Mouse (Mus musculus): ENCODE measurements around the gene Fance.
"Not testable (repeated sequence)": the region's sequence is repeated elsewhere in the genome, so short reads cannot be mapped to it uniquely, and the experiment has no call there.

Gene Fance

DNA sequence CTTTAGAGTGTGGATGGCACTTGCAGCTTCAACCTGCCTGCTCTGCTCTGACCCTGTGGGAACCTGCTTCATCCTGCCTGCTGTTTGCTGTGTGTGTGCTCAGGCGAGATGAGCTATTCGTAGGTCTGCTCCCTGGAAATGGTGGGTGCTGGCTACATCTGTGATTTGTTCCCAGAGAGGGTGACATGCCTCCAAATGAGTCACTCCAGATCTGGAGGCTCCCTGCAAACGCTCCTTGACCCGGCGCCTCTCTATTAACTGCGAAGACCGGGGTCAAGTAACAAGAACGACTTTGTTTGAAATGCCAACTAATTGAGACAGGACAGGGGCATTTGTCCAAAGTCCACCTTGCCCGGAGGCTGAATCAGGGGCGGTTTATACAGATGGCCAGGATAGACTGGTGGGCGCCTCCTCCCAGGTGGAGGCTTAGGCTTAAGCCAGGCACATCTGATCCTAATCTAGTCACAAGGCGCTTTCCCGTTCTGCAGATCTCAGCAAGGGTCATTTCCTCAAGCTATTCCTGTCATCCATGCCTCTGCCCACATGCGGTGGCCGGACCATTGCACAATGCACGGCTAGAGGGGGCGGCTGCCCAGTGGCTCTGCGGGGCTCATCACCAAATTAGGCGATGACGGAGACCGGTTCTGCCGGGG lies 14.5 kb downstream of the Fance start:
- peak; percentile 82 for DNase-seq (ENCODE audit: low spot score)

- peak; percentile 97 for DNase-seq (ENCODE audit: low spot score)
Observed at GRCm38 (mm10) chr17:28328366-28328928, 15.1 kb downstream of the Fance start, which contains the start of gene Rpl10a. TSS of gene Rpl10a (plus strand) at chr17:28328471.

GRCm38 (mm10) chr17:28328946-28329345 lies 15.6 kb downstream of the Fance start:
- no peak for DNase-seq (ENCODE audit: low spot score)

GRCm38 (mm10) chr17:28329503-28330231 lies 16.3 kb downstream of the Fance start:
- no peak for DNase-seq (ENCODE audit: low spot score)

DNA sequence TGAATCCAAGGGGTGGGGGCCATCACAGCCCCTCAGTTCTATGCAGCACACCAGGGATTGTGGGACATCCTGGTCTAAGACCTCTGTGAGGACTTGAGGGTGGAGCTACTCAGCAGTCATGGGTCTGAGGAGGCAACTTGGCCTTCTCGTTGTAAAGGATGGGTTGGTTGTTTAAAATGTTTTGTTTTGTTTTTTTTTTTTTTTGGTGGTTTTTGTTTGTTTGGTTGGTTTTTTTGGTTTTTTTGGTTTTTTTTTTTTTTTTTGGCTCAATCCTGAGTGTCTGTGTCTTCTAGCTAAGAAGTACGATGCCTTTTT lies 16.9 kb downstream of the Fance start:
- no peak for DNase-seq (ENCODE audit: low spot score)

DNA sequence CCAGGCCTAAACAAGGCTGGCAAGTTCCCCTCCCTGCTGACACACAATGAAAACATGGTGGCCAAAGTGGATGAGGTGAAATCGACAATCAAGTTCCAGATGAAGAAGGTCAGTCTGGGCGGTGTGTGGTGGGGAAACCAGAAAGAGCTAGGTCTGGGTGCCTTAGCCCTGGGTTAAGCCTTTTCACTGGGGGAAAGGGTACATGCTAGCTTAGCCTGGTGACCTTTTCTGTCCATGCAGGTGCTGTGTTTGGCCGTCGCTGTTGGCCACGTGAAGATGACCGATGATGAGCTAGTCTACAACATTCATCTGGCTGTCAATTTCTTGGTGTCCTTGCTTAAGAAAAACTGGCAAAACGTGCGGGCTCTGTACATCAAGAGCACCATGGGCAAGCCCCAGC lies 17.3 kb downstream of the Fance start:
- DNase-seq (ENCODE audit: low spot score): not testable (repeated sequence)

DNA sequence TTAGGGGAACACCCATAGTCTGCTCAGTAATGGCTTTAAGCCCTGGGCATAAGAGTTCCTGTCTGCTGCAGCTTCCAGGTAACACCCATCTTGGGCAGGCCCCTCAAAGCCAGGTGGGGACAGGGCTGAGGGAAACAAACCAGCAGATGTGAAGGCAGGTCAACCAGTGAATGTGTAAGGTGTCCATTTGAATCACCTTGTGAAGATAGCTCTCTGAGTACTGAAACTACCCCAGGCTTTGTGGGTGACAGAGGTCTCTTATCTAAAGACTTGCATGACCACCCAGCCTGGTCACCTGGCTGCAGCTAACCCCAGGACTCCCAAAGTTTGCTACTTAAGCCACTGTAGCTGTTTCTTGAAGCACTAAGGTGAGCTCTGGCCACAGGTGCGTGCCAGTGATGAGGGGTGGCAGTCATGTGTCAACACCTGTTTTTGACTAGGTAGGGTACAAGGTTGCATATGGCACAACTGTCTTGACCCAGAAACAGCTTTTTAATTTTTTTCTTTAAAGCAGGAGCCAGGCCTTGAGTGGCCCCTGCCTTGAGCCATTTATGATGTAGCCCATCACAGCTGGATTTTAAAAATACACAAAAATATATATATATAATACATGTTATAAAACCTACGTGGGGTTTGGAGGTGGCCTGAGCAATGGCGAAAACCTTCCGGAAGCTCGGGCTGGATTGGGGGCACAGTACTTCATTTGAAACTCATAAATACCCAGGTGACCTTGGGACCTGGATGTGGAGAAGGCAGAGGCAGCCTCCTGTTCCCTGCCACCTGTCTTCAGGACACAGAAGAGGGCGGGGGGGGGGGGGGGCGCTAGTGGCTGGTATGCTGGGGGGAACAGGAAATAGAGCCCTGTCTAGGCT lies 18.2 kb downstream of the Fance start:
- DNase-seq (ENCODE audit: low spot score): peak; percentile 44

GRCm38 (mm10) chr17:28332113-28332914 lies 19.0 kb downstream of the Fance start:
- DNase-seq (ENCODE audit: low spot score): peak; percentile 25

DNA sequence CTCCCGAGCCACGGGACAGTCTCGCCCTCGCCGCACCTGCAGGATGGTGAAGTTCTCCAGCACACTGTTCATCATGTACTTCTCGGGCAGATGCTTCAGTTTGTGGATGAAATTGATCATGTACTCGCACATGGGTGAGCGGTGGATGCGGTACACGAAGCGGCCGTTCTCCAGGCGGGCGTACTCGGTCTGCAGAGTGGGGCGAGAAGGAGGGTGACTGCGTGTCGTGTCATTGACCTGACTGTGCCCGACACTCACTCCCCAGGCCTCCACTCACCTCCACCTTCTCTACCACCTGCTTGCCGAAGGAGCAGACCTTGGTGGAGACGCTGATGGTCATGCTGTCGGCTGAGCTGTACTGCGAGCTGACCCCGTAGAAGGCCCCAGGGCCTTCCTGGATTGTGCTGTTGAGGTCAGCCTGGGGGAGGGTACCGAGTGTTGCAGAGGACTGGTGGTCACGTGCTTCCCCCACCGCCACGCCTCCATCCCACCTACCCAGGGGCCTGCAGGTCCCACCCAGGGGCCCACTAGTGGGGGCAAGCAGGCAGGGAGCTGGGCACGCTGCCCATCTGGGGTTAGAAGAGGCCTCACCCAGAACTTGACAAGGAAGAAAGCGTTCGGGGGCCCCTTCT lies 19.7 kb downstream of the Fance start:
- DNase-seq (ENCODE audit: low spot score): peak; percentile 58

DNA sequence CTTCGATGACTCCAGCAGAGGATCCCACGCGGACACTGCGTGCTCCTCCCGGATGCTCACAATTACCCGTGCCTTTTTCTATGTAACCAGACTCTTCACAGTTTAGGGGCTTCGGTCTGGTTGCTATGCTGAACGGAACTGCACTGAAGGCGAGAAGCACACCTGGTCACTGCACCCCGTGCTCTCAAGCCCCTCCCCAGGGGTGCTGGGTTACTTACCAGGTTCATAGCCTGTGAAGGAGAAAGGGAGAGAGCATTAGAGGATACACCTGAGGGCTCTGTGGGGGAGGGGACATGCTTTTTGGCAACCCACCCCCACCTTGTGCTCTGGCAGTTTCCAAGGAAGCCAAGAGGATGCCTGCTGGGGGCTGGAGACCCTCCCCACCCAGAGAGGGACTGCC lies 21.9 kb downstream of the Fance start:
- DNase-seq (ENCODE audit: low spot score): no peak

GRCm38 (mm10) chr17:28337547-28337946 lies 24.2 kb downstream of the Fance start:
- DNase-seq (ENCODE audit: low spot score): no peak

GRCm38 (mm10) chr17:28340578-28340977 lies 27.3 kb downstream of the Fance start:
- DNase-seq (ENCODE audit: low spot score): no peak

- DNase-seq (ENCODE audit: low spot score): peak; percentile 87
Observed at GRCm38 (mm10) chr17:28341091-28341490, 27.8 kb downstream of the Fance start.

DNA sequence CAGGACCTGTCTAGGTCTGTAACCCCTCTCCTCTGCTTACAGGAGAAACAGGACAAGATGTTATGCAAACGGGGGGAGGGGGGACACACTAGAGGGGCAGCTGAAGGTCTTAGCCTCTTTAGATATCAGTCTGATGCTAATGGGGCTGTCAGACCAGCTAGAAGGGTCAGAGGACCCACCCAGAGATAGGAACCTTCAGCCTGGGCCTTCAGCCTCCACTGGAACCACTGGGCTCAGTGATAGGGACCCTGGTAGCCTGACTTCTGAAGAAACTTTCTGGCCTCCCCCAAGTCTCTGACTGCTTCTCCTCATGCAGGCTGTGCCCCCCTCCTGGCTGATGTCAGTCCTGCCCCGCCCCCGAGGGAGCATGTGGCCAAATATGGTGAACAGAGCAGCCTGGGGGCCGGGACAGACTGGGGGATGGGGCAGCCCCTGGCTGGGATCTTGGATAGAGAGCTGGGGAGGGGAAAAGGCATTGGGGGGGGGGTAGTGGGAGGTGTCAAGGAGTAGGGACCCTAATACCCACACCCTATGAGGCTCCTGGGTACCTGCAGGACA lies 30.8 kb downstream of the Fance start:
- DNase-seq (ENCODE audit: low spot score): peak; percentile 35

GRCm38 (mm10) chr17:28344670-28345069 lies 31.4 kb downstream of the Fance start:
- no peak for DNase-seq (ENCODE audit: low spot score)

- DNase-seq (ENCODE audit: low spot score): no peak
Observed at GRCm38 (mm10) chr17:28345271-28345721, 32.0 kb downstream of the Fance start.

- no peak for DNase-seq (ENCODE audit: low spot score)
Observed at GRCm38 (mm10) chr17:28345882-28346281, 32.6 kb downstream of the Fance start.

GRCm38 (mm10) chr17:28347327-28347726 lies 34.0 kb downstream of the Fance start:
- no peak for DNase-seq (ENCODE audit: low spot score)

- DNase-seq (ENCODE audit: low spot score): no peak
Observed at GRCm38 (mm10) chr17:28348211-28348610, 34.9 kb downstream of the Fance start.

DNA sequence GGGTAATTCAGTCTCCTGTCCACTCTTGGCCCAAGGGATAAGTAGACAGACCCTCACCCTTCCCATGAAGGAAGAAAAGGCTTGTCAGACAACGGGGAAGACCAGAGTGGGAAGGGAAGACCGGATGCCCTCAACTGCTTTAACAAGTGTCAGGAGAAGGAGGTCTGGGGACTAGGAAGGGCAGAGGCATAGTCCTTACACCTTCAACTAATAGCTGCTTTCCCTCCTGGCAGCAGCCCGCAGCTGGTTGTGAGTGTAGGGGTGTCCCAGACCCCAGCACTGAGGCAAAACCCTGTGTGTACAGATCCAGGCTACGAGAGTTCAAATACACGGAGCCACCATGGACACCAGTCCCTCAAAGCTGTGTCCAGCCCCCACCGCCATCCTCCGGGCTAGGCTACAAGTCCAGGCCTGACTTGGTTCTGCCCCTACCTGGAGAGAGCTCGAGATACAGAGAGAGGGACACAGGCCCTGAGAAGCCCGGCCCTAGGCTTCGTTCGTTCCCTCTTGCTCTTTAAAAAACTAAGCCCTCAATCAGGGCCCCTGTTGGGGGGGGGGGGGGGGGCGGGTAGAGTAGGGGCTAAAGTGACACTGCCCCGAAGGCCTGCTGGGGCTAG lies 36.1 kb downstream of the Fance start:
- DNase-seq (ENCODE audit: low spot score): peak; percentile 31
